Mouse (Mus musculus): Measurements from ENCODE around the gene Zyg11a. TPM values are rescaled to one million over a fixed set of nuclear protein-coding genes. Genes with fewer than 3 reads are reported as not detected.
"Not testable (repeated sequence)": the region's sequence is repeated elsewhere in the genome, so short reads cannot be mapped to it uniquely, and the experiment has no call there.

Gene Zyg11a
- total and polyA plus RNA-seq, 2 experiments from 2014 or later, result not detected

DNA sequence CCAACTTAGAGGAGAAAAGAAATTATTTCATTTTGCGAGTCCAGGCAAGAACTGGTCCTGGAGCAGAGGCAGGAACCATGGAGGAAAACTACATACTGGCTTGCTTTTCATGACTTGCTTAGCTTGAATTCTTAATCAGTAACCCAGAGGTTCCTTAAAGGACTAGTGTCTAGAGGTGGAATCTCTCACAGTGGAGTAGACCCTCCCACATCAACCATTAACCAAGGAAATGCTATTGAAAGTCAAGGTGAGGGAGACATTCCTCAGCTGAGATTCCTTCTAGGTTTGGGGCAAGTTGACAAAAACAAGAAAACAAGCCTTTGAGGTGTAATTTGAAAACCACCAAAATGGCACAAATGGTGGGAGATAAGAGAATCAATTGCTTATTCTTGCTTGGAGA is 73.0 kb downstream of the Zyg11a start, which contains the start of gene Scp2:
TSS of gene Scp2 (minus strand) at position 119 of the 400 bp plus-strand sequence.
- no peak for DNase-seq
- Histone ChIP-seq H3K9me3 (ENCODE audit: low read length) (peaks cover 5% of the 10 kb centered on the region; the same call in 1 of the 2 replicates), H3K36me3 (ENCODE audit: insufficient read depth) (no peaks in the 10 kb centered on the region), H3K9ac (no peak within 1 kb of the TSS), H3K4me1 (ENCODE audit: insufficient read depth) (no peaks in the 10 kb centered on the region), H3K4me2 (ENCODE audit: low read depth) (no peak within 1 kb of the TSS), H3K27me3 (ENCODE audit: insufficient read depth, low read length) (no peaks in the 10 kb centered on the region), H3K27ac (ENCODE audit: low read depth, low read length) (no peak within 1 kb of the TSS), H3K4me3 (ENCODE audit: low read depth, low read length) (no peak within 1 kb of the TSS)
- no peak for ATAC-seq
- no peak for TF ChIP-seq CTCF (IDR thresholded peaks at IDR 0.05; ENCODE audit: low read depth)
- WGBS, result 95% methylated on average over 1 of the region's 1 CpGs

DNA sequence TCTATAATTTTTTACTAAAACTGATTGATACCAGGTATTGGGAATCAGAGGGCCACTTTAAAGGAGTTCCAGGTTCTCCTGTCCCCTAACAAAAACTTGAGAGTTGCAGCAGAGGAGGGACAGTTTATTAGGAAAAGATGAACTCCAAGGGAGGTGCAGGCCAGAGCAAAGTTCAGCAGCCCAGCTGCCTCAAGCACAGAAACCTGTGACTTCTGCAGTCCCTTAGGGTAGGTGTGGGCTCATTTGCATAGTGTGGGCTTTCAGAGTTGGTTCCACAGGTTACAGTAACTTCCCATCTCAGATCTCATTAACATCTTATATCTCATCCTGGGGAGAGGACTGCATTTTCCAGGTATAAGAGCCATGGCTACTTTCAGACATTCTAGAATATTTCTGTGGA is 74.1 kb downstream of the Zyg11a start:
- ATAC-seq, result no peak
- Histone ChIP-seq H3K4me3 (ENCODE audit: low read depth, low read length) (no peak overlapping the region), H3K9ac (no peak overlapping the region), H3K4me1 (ENCODE audit: insufficient read depth) (no peaks in the 10 kb centered on the region), H3K27ac (ENCODE audit: low read depth, low read length) (no peak overlapping the region), H3K36me3 (ENCODE audit: insufficient read depth) (no peaks in the 10 kb centered on the region), H3K27me3 (ENCODE audit: insufficient read depth, low read length) (no peaks in the 10 kb centered on the region), H3K9me3 (ENCODE audit: low read length) (peaks cover 5% of the 10 kb centered on the region; the same call in 1 of the 2 replicates), H3K4me2 (ENCODE audit: low read depth) (no peak overlapping the region)
- no peak for TF ChIP-seq CTCF (IDR thresholded peaks at IDR 0.05; ENCODE audit: low read depth)
- no peak for DNase-seq

DNA sequence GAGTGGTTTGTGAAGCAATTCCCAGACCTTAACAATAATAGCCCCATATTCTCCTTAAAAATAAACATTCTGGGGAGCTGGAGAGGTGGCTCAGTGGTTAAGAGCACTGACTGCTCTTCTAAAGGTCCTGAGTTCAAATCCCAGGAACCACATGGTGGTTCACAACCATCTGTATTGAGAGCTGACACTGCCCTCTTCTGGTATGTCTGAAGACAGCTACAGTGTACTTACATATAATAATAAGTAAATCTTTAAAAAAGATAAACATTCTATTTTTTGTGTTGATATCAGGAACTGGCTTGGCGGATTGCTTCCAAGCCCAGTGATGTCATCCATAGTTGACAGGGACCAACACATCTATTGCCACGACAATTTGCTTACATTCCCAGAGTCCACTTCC is 74.7 kb downstream of the Zyg11a start:
- H3K4me3 ChIP-seq (ENCODE audit: low read depth, low read length); DNase-seq; H3K27ac ChIP-seq (ENCODE audit: low read depth, low read length); ATAC-seq; H3K9me3 ChIP-seq (ENCODE audit: low read length); H3K4me1 ChIP-seq (ENCODE audit: insufficient read depth); H3K36me3 ChIP-seq (ENCODE audit: insufficient read depth); H3K27me3 ChIP-seq (ENCODE audit: insufficient read depth, low read length); H3K9ac ChIP-seq; H3K4me2 ChIP-seq (ENCODE audit: low read depth): not testable (repeated sequence)
- 82% methylated on average over 2 of the region's 2 CpGs for WGBS
- TF ChIP-seq CTCF (IDR thresholded peaks at IDR 0.05; ENCODE audit: low read depth), result peak; percentile 27; the same call in 1 of the 2 replicates

DNA sequence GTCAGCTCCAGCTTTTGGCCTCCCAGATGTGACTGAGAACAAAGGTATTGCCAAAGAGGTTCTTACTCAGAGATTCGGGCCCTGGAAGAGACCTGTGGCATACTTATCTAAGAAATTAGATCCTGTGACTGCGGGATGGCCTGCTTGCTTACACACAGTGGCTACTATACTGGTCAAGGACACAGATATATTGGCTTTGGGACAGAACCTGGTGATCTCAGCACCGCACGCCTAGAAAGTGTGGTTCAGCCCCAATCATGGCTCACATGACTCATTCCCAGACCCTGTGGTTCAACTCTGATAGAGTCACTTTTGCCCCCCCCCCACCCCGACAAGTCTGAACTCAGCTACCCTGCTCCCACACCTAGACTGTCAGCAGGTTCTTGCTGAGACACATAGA is 80.9 kb downstream of the Zyg11a start:
- H3K27me3 ChIP-seq (ENCODE audit: insufficient read depth, low read length), result no peaks in the 10 kb centered on the region
- no peak overlapping the region for H3K9ac ChIP-seq
- no peak for ATAC-seq
- H3K4me3 ChIP-seq (ENCODE audit: low read depth, low read length), result no peak overlapping the region
- WGBS, result 87% methylated on average over 5 of the region's 5 CpGs
- DNase-seq, result no peak
- no peak overlapping the region for H3K27ac ChIP-seq (ENCODE audit: low read depth, low read length)
- no peaks in the 10 kb centered on the region for H3K9me3 ChIP-seq (ENCODE audit: low read length)
- H3K4me2 ChIP-seq (ENCODE audit: low read depth), result no peak overlapping the region
- no peaks in the 10 kb centered on the region for H3K36me3 ChIP-seq (ENCODE audit: insufficient read depth)
- no peak for TF ChIP-seq CTCF (IDR thresholded peaks at IDR 0.05; ENCODE audit: low read depth)
- H3K4me1 ChIP-seq (ENCODE audit: insufficient read depth), result no peaks in the 10 kb centered on the region

Other genes starting within 250 kb of the Zyg11a start
- gene Slc1a7, start 249.7 kb downstream of the Zyg11a start, total RNA-seq (2014; rRNA removed), result 0.15 TPM in 1 of 2 replicates, not detected in the other
- 0.10 TPM in 1 of 2 replicates, not detected in the other for gene Slc1a7, start 249.7 kb downstream of the Zyg11a start, polyA plus RNA-seq (2015; fragmentation: Nextera tagmentation; extraction: Ambion mirVana)
- gene Podn, start 121.6 kb downstream of the Zyg11a start, total RNA-seq (2014; rRNA removed), result 2.4 and 2.5 TPM in 2 replicates
- 0.59 and 1.1 TPM in 2 replicates for gene Podn, start 121.6 kb downstream of the Zyg11a start, polyA plus RNA-seq (2015; fragmentation: Nextera tagmentation; extraction: Ambion mirVana)
- 122 and 143 TPM in 2 replicates for gene Scp2, start 73.0 kb downstream of the Zyg11a start, total RNA-seq (2014; rRNA removed)
- 212 and 220 TPM in 2 replicates for gene Scp2, start 73.0 kb downstream of the Zyg11a start, polyA plus RNA-seq (2015; fragmentation: Nextera tagmentation; extraction: Ambion mirVana)
- gene Echdc2, start 52.6 kb downstream of the Zyg11a start, total RNA-seq (2014; rRNA removed), result 19.0 and 29.0 TPM in 2 replicates
- gene Echdc2, start 52.6 kb downstream of the Zyg11a start, polyA plus RNA-seq (2015; fragmentation: Nextera tagmentation; extraction: Ambion mirVana), result 11.4 and 11.8 TPM in 2 replicates
- 142 and 151 TPM in 2 replicates for gene Zyg11b, start 83.0 kb upstream of the Zyg11a start, total RNA-seq (2014; rRNA removed)
- 18.8 and 23.8 TPM in 2 replicates for gene Zyg11b, start 83.0 kb upstream of the Zyg11a start, polyA plus RNA-seq (2015; fragmentation: Nextera tagmentation; extraction: Ambion mirVana)
- gene Coa7, start 110.1 kb upstream of the Zyg11a start, total RNA-seq (2014; rRNA removed), result 21.6 and 22.3 TPM in 2 replicates
- 59.5 and 66.0 TPM in 2 replicates for gene Coa7, start 110.1 kb upstream of the Zyg11a start, polyA plus RNA-seq (2015; fragmentation: Nextera tagmentation; extraction: Ambion mirVana)
- gene Shisal2a, start 165.3 kb upstream of the Zyg11a start, total RNA-seq (2014; rRNA removed), result 1.9 TPM in 1 of 2 replicates, not detected in the other
- 3.0 and 4.9 TPM in 2 replicates for gene Shisal2a, start 165.3 kb upstream of the Zyg11a start, polyA plus RNA-seq (2015; fragmentation: Nextera tagmentation; extraction: Ambion mirVana)
- gene Gpx7, start 188.9 kb upstream of the Zyg11a start, total RNA-seq (2014; rRNA removed), result 24.1 and 38.5 TPM in 2 replicates
- 37.5 and 46.4 TPM in 2 replicates for gene Gpx7, start 188.9 kb upstream of the Zyg11a start, polyA plus RNA-seq (2015; fragmentation: Nextera tagmentation; extraction: Ambion mirVana)
- 87.8 and 89.2 TPM in 2 replicates for gene Tut4, start 241.4 kb upstream of the Zyg11a start, total RNA-seq (2014; rRNA removed)
- gene Tut4, start 241.4 kb upstream of the Zyg11a start, polyA plus RNA-seq (2015; fragmentation: Nextera tagmentation; extraction: Ambion mirVana), result 19.8 and 37.2 TPM in 2 replicates

Data from forebrain, postnatal 0 days (tissue).